Mouse (Mus musculus) thymus, adult 2 months (tissue): ENCODE results near the gene Dtd1. TPM values are rescaled to one million over a fixed set of nuclear protein-coding genes. Genes with fewer than 3 reads are reported as not detected.

Experiments
- DNase-seq: peaks from one replicate; pipeline ENCODE4 v3.0.0; 2021
- H3K27ac ChIP-seq: fragments of 200-500 bp; 2 replicates; pipeline ENCODE4 v1.5.1; 2012; ENCODE audit warnings: low read length, control low read depth; ENCODE audit not compliant: control insufficient read depth, insufficient read depth
- H3K27me3 ChIP-seq: fragments of 200-500 bp; 2 replicates; pipeline ENCODE4 v1.6.1; 2012; ENCODE audit warnings: mild to moderate bottlenecking, low read length, moderate library complexity, mixed read lengths; ENCODE audit not compliant: control insufficient read depth, insufficient read depth
- H3K36me3 ChIP-seq: fragments of 200-500 bp; 2 replicates; pipeline ENCODE4 v1.6.1; 2012; ENCODE audit warnings: mild to moderate bottlenecking, low read length, moderate library complexity; ENCODE audit not compliant: control insufficient read depth, insufficient read depth
- H3K4me1 ChIP-seq: fragments of 200-500 bp; replicated peaks from 2 replicates; pipeline ENCODE4 v1.6.1; 2012; ENCODE audit warnings: low read length; ENCODE audit not compliant: control insufficient read depth, insufficient read depth
- H3K4me3 ChIP-seq: fragments of 200-500 bp; 2 replicates; pipeline ENCODE4 v1.5.1; 2012; ENCODE audit warnings: mild to moderate bottlenecking, low read length, control low read depth, moderate library complexity; ENCODE audit not compliant: control insufficient read depth, insufficient read depth
- CTCF ChIP-seq: fragments of 200-500 bp; IDR thresholded peaks from 2 replicates; pipeline ENCODE4 v1.5.1; 2012; ENCODE audit warnings: mild to moderate bottlenecking, control low read depth, low read length, moderate library complexity, borderline replicate concordance; ENCODE audit not compliant: control insufficient read depth, poor library complexity, insufficient read depth; ENCODE audit errors: extremely low read depth
- POLR2A ChIP-seq: fragments of 200-500 bp; IDR thresholded peaks from 2 replicates; pipeline ENCODE4 v1.6.1; 2012; ENCODE audit warnings: mild to moderate bottlenecking, low read length, control low read depth, moderate library complexity; ENCODE audit not compliant: control insufficient read depth, poor library complexity, insufficient read depth; ENCODE audit errors: extremely low read depth
- WGBS: fragments of 180-500 bp; shearing (Covaris S2); methylation state at CpG from one replicate; pipeline ENCODE4 v1.1.7; 2018; 5-methylcytosine and 5-hydroxymethylcytosine counted together
- polyA plus RNA-seq: library from polyadenylated mRNA; depleted of rRNA; stranded (reverse); fragments of >200 nt; gene quantifications from 2 replicates; pipeline ENCODE4 v1.2.3, GENCODE M21; 2012

Dtd1 gene
- polyA plus RNA-seq, 1 experiment = 8.4 TPM

DNA sequence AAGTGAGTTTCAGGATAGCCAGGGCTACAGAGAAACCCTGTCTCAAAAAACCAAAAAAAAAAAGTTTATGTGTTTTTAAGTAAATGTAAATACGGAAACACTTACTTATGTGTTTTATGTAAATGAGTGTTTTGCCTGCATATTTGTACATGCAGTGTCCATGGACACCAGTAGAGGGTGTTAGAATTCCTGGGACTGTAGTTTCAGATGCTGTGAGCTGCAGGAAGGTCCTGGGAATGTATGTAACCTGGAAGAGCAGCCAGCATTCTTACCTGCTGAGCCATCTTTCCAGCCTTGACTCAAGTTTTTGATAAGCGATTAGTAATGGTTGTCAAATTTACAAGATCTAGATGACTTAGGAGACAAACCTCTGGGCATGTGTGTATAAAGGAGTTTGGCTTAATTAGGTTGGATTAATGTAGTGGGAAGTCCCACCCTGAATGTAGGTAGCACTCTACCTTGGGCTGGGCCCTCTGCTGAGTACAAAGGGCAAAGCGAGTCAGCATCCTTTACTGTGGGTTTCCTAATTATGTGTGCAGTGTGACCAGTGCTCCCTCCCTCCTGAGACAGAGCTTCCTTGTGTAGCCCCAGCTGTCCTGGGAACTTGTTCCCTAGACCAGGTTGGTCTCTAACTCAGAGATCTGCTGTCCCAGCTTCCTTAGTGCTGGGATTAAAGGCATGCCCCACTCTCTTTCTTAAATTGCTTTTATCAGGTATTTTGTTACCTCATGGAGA is 101.9 kb downstream of the Dtd1 start:
- no peaks in the 10 kb centered on the region for H3K27me3 ChIP-seq
- H3K36me3 ChIP-seq = no peaks in the 10 kb centered on the region
- no peak overlapping the region for H3K27ac ChIP-seq
- 96% methylated on average over 3 of the region's 3 CpGs for WGBS
- TF ChIP-seq POLR2A (no peak), CTCF (no peak)
- H3K4me3 ChIP-seq = no peak overlapping the region
- no peak for DNase-seq
- no peaks in the 10 kb centered on the region for H3K4me1 ChIP-seq

- no peak for TF ChIP-seq CTCF
- TF ChIP-seq POLR2A = no peak
- no peak for DNase-seq
- no peaks in the 10 kb centered on the region for H3K36me3 ChIP-seq
- H3K27me3 ChIP-seq = no peaks in the 10 kb centered on the region
- H3K4me1 ChIP-seq = no peaks in the 10 kb centered on the region
- 94% methylated on average over 1 of the region's 1 CpGs for WGBS
- no peak overlapping the region for H3K4me3 ChIP-seq
- no peak overlapping the region for H3K27ac ChIP-seq
Observed at GRCm38 (mm10) chr2:144709285-144709684, 109.6 kb downstream of the Dtd1 start.

DNA sequence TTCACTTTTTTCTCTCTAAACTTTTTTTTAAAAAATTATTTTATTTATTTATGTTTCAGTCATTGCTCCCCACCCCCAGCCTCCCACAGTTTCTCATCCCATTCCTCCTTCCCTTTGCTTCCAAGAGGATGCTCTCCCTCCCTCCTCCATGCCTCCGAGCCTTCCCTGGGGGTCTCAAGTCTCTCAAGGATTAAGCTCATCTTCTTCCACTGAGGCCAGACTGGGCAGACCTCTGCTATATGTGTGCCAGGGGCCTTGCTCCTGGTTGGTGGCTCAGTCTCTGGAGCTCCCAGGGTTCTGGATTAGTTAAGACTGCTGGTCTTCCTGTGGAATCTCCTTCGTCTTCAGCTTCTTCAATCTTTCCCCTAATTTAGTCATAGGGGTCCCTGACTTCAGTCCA is 110.0 kb downstream of the Dtd1 start:
- H3K27ac ChIP-seq = no peak overlapping the region
- H3K4me3 ChIP-seq = no peak overlapping the region
- no peaks in the 10 kb centered on the region for H3K4me1 ChIP-seq
- no peaks in the 10 kb centered on the region for H3K36me3 ChIP-seq
- DNase-seq = no peak
- WGBS = 86% methylated on average over 2 of the region's 2 CpGs
- H3K27me3 ChIP-seq = no peaks in the 10 kb centered on the region
- TF ChIP-seq POLR2A (no peak), CTCF (no peak)

- Histone ChIP-seq H3K27ac (no peak overlapping the region), H3K4me3 (no peak overlapping the region), H3K36me3 (no peaks in the 10 kb centered on the region), H3K27me3 (no peaks in the 10 kb centered on the region), H3K4me1 (no peaks in the 10 kb centered on the region)
- WGBS = 76% methylated on average over 2 of the region's 2 CpGs
- DNase-seq = no peak
- TF ChIP-seq POLR2A (no peak), CTCF (no peak)
Observed at GRCm38 (mm10) chr2:144714596-144714995, 114.9 kb downstream of the Dtd1 start.

DNA sequence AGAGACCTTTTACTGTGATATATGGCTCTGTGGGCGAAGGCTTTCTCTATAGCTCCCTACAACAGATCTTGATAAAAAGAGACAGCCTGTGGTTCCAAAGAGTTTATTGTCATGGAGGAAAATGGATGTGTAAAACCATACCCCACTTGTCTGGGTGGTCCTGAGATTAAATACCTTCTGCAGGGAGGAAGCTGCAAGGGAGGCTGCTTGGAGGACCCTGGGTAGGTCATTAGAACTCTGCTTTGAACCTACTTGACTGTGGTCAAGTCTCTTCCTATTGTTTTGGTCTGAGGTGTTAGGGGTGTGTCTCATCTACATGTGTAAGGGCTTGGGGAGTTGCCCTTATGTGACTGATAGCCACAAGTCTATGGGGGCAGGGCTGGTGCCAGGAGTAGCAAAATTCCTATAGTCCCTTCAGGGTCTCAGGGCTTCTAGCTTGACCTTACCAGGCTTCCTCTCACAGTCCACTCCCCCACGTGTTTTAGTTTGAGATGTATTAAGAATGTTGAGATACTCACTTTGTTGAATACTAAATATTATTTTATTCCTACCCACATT is 115.6 kb downstream of the Dtd1 start:
- no peak for DNase-seq
- TF ChIP-seq CTCF = no peak
- no peak for TF ChIP-seq POLR2A
- Histone ChIP-seq H3K27ac (no peak overlapping the region), H3K4me1 (no peaks in the 10 kb centered on the region), H3K27me3 (no peaks in the 10 kb centered on the region), H3K36me3 (no peaks in the 10 kb centered on the region), H3K4me3 (no peak overlapping the region)
- WGBS = 82% methylated on average over 2 of the region's 2 CpGs

DNA sequence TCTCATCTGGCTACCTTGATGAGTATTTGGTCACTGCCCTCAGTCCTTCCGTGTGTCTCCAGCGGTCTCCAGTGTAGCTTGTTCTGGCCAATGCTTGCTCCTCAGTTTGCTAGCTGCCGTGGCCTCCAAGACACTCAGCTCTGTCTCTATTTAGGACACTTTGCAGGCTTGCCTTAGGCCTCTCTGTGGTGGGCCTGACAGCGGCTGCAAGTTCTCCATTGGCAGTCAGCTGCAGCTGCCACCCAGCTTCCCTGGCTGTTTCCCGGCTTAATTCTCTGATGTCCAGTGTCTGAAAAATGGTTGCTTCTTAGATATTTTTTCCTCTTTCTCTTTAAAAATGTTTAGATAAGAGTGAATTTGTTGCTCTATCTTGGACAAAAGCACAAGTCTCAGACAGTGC is 116.6 kb downstream of the Dtd1 start:
- Histone ChIP-seq H3K36me3 (no peaks in the 10 kb centered on the region), H3K4me3 (no peak overlapping the region), H3K27ac (no peak overlapping the region), H3K4me1 (no peaks in the 10 kb centered on the region), H3K27me3 (no peaks in the 10 kb centered on the region)
- no peak for DNase-seq
- 96% methylated on average over 5 of the region's 5 CpGs for WGBS
- no peak for TF ChIP-seq POLR2A
- TF ChIP-seq CTCF = no peak

DNA sequence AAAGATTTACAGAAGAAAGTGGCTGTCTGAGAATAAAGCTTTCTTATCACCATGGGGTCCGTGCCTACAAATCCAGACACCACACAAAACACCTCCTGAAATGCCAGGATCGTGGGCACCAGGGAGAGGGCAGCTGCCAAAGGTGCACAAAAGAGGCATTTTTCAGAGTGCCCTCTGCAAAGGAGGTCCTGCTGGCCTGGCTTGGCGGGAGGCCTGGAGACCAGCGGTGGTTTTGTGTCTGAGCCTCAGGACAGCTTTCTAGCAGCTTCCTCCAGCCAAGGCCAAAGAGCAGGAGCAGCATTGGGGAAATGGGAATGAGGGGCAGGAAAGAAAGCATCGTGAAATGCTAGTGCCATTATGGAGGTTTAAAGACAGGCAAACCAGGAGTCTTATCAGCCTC is 118.6 kb downstream of the Dtd1 start:
- no peak for DNase-seq
- WGBS = 92% methylated on average over 5 of the region's 5 CpGs
- H3K27me3 ChIP-seq = no peaks in the 10 kb centered on the region

More for the DNA sequence above, 118.6 kb downstream of the Dtd1 start:
- TF ChIP-seq CTCF = no peak
- no peak for TF ChIP-seq POLR2A
- Histone ChIP-seq H3K4me1 (no peaks in the 10 kb centered on the region), H3K36me3 (no peaks in the 10 kb centered on the region), H3K27ac (no peak overlapping the region), H3K4me3 (no peak overlapping the region)
